Mouse (Mus musculus) forebrain, embryonic 13.5 days (tissue): ENCODE data around the gene Socs7. TPM values are rescaled to one million over a fixed set of nuclear protein-coding genes. Genes with fewer than 3 reads are reported as not detected.
"Not testable (repeated sequence)": the region's sequence is repeated elsewhere in the genome, so short reads cannot be mapped to it uniquely, and the experiment has no call there.

Experiments
- ATAC-seq: fragments of 200-750 bp; cut with Nextera tagmentation; 2 replicates; pipeline ENCODE4 v1.8.0; 2017
- H3K27ac ChIP-seq: fragments of 300-500 bp; sonication (generic); 2 replicates; pipeline ENCODE4 v1.5.1; 2015; ENCODE audit warnings: inconsistent platforms, mild to moderate bottlenecking, moderate library complexity
- H3K27me3 ChIP-seq: fragments of 300-500 bp; sonication (generic); 2 replicates; pipeline ENCODE4 v1.6.1; 2015; ENCODE audit warnings: mild to moderate bottlenecking, inconsistent platforms
- H3K36me3 ChIP-seq: fragments of 300-500 bp; sonication (generic); 2 replicates; pipeline ENCODE4 v1.6.1; 2015; ENCODE audit warnings: mild to moderate bottlenecking, inconsistent platforms; ENCODE audit not compliant: poor library complexity, severe bottlenecking
- H3K4me1 ChIP-seq: fragments of 300-500 bp; sonication (generic); 2 replicates; pipeline ENCODE4 v1.6.1; 2015; ENCODE audit warnings: inconsistent platforms
- H3K4me2 ChIP-seq: fragments of 300-500 bp; sonication (generic); 2 replicates; pipeline ENCODE4 v1.6.1; 2015; ENCODE audit warnings: inconsistent platforms, mild to moderate bottlenecking, moderate library complexity
- H3K4me3 ChIP-seq: fragments of 300-500 bp; sonication (generic); 2 replicates; pipeline ENCODE4 v1.5.1; 2015; ENCODE audit warnings: mild to moderate bottlenecking, inconsistent platforms
- H3K9ac ChIP-seq: fragments of 300-500 bp; sonication (generic); 2 replicates; pipeline ENCODE4 v1.6.1; 2015; ENCODE audit warnings: mild to moderate bottlenecking, inconsistent platforms
- H3K9me3 ChIP-seq: fragments of 300-500 bp; sonication (generic); replicated peaks from 2 replicates; pipeline ENCODE4 v1.6.1; 2016; ENCODE audit warnings: inconsistent platforms
- WGBS: fragments of 180-500 bp; shearing (Covaris S2); methylation state at CpG from one replicate; pipeline ENCODE4 v1.1.7; 2015; 5-methylcytosine and 5-hydroxymethylcytosine counted together
- polyA plus RNA-seq: library from polyadenylated mRNA; unstranded; fragments of >200 nt; fragmentation: Nextera tagmentation; extraction: Ambion mirVana; gene quantifications from 2 replicates; pipeline ENCODE4 v1.2.1, GENCODE M21; 2015

Gene Socs7
- 7.7 and 8.6 TPM in 2 replicates for polyA plus RNA-seq

DNA sequence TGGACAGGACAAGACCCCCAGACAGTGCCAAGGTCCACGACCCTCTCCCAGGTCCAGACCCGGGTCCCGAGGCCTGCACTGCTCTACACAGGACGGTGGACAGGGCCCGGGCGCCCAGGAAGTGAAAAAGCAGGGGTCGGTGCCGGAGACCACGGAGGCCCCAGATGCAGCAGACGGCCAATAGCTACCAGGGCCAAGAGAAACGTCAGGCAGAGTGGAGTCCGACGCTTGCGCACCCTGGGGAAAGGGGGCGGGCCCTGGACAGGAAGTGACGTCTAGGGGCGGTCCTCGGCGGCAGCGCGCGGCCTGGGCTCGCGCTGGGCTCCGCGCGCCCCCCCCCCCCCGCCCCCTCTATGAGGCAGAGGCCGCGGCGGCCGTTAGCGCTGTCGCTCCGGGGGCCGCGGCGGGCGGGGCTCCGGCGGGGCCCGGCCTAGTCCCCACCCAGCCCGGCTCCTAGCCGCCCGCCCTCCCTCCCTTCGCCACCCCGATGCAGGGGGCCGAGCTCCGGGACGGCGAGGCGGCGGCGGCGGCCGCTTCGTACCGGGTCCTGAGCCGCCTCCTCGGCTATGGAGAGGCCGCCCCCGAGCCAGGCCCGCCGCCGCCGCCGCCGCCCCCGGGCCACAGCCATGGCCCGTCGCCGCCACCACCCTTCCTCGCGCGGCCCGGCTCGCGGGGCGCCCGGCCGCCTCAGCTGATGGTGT, at the start of gene Socs7:
TSS of gene Socs7 (plus strand) at position 604 of the 701 bp plus-strand sequence.
- under 1% methylated on average over 35 of the region's 81 CpGs for WGBS
- Histone ChIP-seq H3K4me1 (peaks cover 32% of the 10 kb centered on the region), H3K4me3 (peak within 1 kb of the TSS; percentile 99), H3K4me2 (peak within 1 kb of the TSS; percentile 98), H3K36me3 (no peaks in the 10 kb centered on the region), H3K27ac (peak within 1 kb of the TSS; percentile 86), H3K9ac (peak within 1 kb of the TSS; percentile 98), H3K9me3 (no peaks in the 10 kb centered on the region), H3K27me3 (no peaks in the 10 kb centered on the region)
- ATAC-seq: peak; percentile 97

DNA sequence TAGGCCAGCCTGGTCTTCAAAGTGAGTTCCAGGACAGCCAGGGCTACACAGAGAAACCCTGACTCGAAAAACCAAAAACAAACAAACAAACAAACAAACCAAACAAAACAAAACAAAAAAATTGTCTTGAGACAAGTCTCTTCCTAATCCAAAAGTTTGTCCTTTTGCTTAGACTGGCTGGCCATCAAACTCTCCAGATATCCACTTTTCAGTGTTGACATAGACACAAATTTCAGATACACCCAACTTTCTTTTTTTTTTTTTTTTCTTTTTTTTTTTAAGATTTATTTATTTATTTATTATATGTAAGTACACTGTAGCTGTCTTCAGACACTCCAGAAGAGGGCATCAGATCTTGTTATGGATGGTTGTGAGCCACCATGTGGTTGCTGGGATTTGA, 49.5 kb upstream of the Socs7 start:
- H3K36me3 ChIP-seq, H3K9me3 ChIP-seq, H3K4me3 ChIP-seq, H3K4me2 ChIP-seq, H3K9ac ChIP-seq, ATAC-seq, H3K27ac ChIP-seq, H3K27me3 ChIP-seq: not testable (repeated sequence)
- H3K4me1 ChIP-seq: peaks cover 34% of the 10 kb centered on the region
- 80% methylated on average over 1 of the region's 1 CpGs for WGBS

DNA sequence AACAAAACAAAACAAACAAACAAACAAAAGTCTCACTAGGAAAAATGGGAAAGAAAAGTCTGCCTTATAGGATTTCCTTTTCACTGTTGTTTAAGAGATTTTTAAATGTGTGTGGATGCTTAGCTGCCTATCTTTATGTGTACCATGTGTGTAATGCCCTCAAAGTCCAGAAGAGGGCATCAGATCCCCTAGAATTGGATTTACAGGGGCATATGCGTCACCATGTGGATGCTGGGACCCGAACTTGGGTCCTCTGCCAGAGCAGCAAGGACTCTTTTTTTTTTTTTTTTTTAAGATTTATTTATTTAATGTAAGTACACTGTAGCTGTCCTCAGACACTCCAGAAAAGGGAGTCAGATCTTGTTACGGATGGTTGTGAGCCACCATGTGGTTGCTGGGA, 48.2 kb upstream of the Socs7 start:
- Histone ChIP-seq H3K4me3 (no peak overlapping the region), H3K4me2 (no peak overlapping the region), H3K9me3 (no peaks in the 10 kb centered on the region), H3K27ac (no peak overlapping the region), H3K4me1 (peaks cover 34% of the 10 kb centered on the region), H3K36me3 (peaks cover 7% of the 10 kb centered on the region; the same call in 1 of the 2 replicates), H3K27me3 (no peaks in the 10 kb centered on the region), H3K9ac (no peak overlapping the region)
- no peak for ATAC-seq
- WGBS: 98% methylated on average over 3 of the region's 3 CpGs

DNA sequence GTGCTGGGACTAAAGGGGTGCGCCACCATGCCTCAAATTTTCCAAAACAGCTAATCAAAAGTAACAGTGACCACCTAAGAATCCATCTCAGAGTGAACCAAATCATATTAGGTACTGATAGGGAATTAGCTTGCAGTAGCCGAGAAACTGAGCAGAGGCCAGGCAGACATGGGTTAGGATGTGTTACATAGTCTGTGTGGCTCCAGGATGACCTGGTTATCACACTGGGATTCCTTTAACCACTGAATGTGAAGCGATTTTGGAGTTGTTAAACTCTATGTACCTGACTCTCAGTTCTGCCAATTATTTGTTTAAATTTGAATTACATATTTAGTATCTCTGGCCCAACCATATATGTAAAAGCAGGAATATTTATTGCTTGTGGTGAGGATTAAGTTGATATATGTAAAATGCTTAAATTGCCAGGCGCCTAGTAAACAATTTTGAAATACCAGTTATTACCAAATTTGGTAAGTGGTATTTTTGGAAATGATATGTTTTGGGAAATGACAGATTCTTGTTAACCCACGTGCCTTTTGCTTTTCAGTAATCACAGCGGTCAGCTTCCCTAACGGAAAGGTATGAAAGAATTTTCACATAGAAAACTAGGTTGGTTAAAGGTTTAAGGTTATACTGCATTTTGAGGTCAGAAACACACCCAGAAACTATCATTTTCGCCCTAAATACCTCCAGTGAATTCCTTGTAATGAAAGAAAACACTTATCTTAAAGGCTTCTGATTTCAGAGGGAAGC, 47.4 kb upstream of the Socs7 start:
- Histone ChIP-seq H3K4me3 (peak overlapping the region; percentile 49), H3K27ac (0 out of 2 replicates have a peak overlapping the region, but pooled peaks have one; percentile 2), H3K4me2 (peak overlapping the region; percentile 58), H3K36me3 (peaks cover 10% of the 10 kb centered on the region; the same call in 1 of the 2 replicates), H3K4me1 (peaks cover 25% of the 10 kb centered on the region), H3K9ac (no peak overlapping the region), H3K9me3 (no peaks in the 10 kb centered on the region), H3K27me3 (no peaks in the 10 kb centered on the region)
- WGBS: 48% methylated on average over 8 of the region's 8 CpGs
- ATAC-seq: no peak; the same call in 1 of the 2 replicates

DNA sequence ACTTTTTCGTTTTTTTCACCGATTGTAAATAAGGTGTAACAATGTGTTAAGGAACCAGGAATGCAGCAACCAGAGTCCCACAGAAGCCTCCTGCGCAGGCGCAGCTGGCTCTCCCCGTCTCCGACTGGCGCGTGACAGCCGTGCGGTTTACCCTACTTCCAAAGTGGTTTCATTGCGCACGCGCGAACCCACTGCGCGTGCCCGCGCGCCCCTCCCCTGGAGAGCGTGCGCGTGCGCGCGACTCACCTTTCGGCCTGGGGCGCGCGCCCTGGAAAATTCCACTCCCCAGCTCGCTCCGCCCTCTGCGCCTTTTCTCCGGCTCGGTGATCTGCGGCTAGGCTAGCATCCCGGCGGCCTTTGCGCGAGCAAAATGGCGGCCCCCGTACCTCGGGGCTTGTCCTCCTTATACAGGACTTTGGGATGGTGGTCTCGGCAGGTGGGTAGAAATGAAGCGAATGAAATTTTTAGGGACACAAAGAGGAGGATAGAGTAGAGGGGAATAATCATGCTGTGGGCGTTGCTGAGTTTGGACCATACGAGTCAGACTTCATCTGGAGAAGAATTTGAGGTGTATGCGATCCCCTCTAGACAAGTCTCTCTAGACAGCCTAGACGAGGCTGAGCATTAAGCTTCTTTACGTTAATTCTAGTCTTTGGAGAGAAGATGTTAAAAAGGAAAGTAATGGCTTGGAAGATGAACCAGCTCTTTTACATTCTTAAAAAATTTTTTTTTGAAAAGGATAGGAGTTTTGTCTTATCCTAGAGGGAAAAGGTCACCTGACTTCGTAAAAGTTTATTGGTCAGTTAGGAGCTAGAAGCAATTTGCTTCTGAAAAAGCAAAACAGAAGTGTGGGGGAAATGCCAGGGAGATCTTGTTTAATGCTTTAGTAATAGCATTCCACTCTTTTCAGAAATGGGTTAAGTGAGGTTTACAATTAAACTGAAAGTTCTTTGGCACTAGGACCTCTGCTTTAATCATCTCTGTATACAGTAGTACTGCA, 46.5 kb upstream of the Socs7 start, which contains the start of gene Mrpl45:
TSS of gene Mrpl45 (plus strand) at position 213 of the 1,000 bp plus-strand sequence.
- H3K4me1 ChIP-seq: peaks cover 17% of the 10 kb centered on the region
- peak within 1 kb of the TSS; percentile 67 for H3K9ac ChIP-seq
- peak; percentile 96 for ATAC-seq
- H3K4me3 ChIP-seq: peak within 1 kb of the TSS; percentile 49
- under 1% methylated on average over 50 of the region's 50 CpGs for WGBS
- H3K9me3 ChIP-seq: no peaks in the 10 kb centered on the region
- peaks cover 10% of the 10 kb centered on the region; the same call in 1 of the 2 replicates for H3K36me3 ChIP-seq
- H3K27ac ChIP-seq: peak within 1 kb of the TSS; percentile 28
- peak within 1 kb of the TSS; percentile 58 for H3K4me2 ChIP-seq
- H3K27me3 ChIP-seq: no peaks in the 10 kb centered on the region

DNA sequence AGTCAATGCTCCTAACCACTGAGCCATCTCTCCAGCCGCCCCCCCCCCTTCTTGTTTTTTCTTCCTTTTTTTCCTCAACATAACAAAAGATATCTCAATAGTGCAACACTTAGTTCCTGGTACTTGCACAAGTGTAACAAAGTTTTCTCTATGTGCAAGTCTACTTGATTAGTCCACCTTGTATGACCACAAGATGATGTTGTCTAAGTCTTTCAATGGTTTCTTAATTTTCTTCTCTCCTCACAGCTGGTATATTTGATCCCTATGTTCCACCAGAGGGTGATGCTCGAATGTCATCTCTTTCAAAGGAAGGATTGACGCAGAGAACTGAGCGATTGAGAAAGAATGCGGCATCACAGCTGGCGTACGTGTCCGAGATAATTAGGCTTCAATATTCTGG, 41.2 kb upstream of the Socs7 start:
- Histone ChIP-seq H3K36me3 (peaks cover 54% of the 10 kb centered on the region), H3K27ac (no peak overlapping the region), H3K4me3 (no peak overlapping the region), H3K4me2 (no peak overlapping the region), H3K9me3 (no peaks in the 10 kb centered on the region), H3K4me1 (peaks cover 7% of the 10 kb centered on the region), H3K27me3 (no peaks in the 10 kb centered on the region), H3K9ac (no peak overlapping the region)
- ATAC-seq: no peak
- WGBS: 93% methylated on average over 8 of the region's 8 CpGs

DNA sequence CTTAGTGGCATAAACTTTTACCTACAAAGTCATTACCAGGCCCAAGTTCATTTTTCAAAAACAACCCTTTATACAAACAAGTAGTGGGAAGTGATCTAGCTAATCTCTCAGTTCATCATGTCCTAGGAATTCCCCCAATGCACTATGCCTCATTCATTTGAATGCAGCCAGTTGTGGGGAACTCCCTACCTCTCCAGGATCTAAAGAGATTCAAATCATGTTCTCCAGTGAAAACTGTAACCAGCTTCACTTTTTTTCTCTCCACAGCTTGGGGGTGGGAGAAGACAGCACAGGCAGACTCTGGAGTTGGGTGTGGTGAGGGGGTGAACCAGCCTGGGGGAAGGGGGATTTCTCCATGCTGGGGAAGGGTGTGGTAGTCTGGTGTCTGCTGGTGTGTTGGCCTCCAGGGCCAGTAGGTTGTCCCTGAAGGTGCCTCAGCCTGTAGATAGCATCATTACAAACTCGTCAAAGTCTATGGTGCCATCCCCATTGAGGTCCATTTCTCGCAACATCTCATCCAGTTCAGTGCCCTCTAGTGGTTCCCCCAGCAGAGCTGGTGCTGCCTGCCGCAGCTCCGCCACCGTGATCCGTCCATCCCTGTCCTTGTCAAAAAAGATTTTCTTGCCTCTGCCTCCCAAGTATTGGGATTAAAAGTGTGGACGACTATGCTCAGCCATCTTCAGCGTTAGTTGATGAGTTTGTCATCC, 40.3 kb upstream of the Socs7 start:
- H3K4me1 ChIP-seq, ATAC-seq, H3K4me3 ChIP-seq, H3K27me3 ChIP-seq, H3K27ac ChIP-seq, H3K4me2 ChIP-seq, H3K9me3 ChIP-seq, H3K9ac ChIP-seq: not testable (repeated sequence)
- 81% methylated on average over 8 of the region's 8 CpGs for WGBS
- H3K36me3 ChIP-seq: peaks cover 63% of the 10 kb centered on the region

DNA sequence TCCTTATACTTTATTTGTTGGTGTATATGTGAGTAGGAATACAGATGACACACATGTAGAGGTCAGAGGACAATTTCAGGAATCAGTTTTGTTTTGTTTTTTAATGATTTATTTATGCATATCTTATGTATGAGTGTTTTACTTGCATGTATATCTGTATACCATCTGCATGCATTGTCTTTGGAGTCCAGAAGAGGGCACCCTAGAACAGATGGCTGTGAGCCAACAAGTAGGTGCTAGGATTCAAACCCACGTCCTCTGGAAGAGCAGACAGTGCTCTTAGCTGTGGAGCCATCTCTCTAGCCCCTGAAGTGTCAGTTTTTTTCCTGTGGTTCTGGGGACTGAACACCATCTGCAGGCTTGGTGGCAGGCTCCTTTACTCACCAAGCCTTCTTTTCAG, 37.1 kb upstream of the Socs7 start:
- H3K9ac ChIP-seq: no peak overlapping the region
- H3K27ac ChIP-seq: no peak overlapping the region
- no peak for ATAC-seq
- no peak overlapping the region for H3K4me2 ChIP-seq
- no peak overlapping the region for H3K4me3 ChIP-seq
- no peaks in the 10 kb centered on the region for H3K4me1 ChIP-seq
- H3K27me3 ChIP-seq: no peaks in the 10 kb centered on the region
- H3K9me3 ChIP-seq: no peaks in the 10 kb centered on the region
- 74% methylated on average over 1 of the region's 1 CpGs for WGBS
- H3K36me3 ChIP-seq: peaks cover 82% of the 10 kb centered on the region

DNA sequence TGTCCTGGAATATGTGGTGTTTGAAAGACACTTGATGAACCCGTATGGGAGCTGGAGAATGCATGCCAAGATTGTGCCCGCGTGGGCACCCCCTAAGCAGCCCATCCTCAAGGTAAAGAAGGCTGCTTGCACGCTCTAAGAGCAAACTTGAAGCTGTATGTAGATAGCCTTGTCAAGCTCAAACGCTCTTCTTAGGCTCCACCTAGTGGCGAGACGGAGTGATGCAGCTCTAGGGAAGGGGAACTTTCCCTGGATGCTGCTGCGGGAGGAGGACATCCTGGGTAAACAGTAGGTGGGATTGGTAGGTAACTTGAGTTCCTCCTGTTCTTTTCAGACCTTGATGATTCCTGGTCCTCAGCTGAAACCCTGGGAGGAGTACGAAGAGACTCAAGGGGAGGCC, 34.2 kb upstream of the Socs7 start:
- Histone ChIP-seq H3K27ac (no peak overlapping the region), H3K27me3 (no peaks in the 10 kb centered on the region), H3K36me3 (peaks cover 77% of the 10 kb centered on the region), H3K4me3 (no peak overlapping the region), H3K9ac (no peak overlapping the region), H3K4me1 (no peaks in the 10 kb centered on the region), H3K4me2 (no peak overlapping the region), H3K9me3 (no peaks in the 10 kb centered on the region)
- 24% methylated on average over 9 of the region's 9 CpGs for WGBS
- ATAC-seq: 0 out of 2 replicates have a peak, but pooled peaks have one; percentile 24

DNA sequence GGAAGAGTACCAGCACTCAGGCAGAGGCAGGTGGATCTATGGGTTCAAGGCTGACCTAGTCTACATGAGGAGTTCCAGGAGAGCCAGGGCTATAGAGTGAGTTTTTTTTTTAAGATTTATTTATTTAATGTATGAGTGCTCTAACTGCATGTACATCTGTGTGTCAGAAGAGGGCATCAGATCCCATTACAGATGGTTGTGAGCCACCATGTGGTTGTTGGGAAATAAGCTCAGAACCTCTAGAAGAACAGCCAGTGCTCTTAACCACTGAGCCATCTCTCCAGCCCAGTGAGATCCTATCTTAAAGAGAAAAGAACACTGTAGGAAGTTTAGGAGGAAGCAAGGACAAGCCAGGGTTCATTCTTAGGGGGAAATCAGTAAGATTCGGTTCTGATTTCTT, 32.0 kb upstream of the Socs7 start:
- H3K27me3 ChIP-seq: no peaks in the 10 kb centered on the region
- H3K4me1 ChIP-seq: no peaks in the 10 kb centered on the region
- 97% methylated on average over 1 of the region's 1 CpGs for WGBS
- H3K27ac ChIP-seq: no peak overlapping the region
- no peak overlapping the region for H3K4me3 ChIP-seq
- ATAC-seq: no peak
- H3K9me3 ChIP-seq: no peaks in the 10 kb centered on the region
- H3K36me3 ChIP-seq: peaks cover 59% of the 10 kb centered on the region
- H3K4me2 ChIP-seq: no peak overlapping the region
- no peak overlapping the region for H3K9ac ChIP-seq
